Mouse (Mus musculus): ENCODE measurements around the gene Hoga1.

Hoga1 gene

DNA sequence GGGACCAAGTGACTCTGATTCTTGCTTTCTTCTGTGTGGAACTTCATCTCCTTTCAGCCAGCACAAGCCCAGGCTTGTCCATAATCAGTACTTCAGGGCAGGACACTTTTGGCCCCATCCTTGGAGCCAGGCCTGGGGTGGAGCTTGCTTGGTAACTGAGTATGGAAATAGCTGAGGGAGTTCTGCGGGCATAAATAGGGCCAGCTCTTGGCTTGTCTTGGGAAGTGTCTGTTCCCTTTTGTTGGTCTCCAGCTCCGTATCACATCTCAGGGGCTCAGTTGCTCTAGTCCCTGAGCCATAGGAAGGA lies 22.9 kb upstream of the Hoga1 start:
- DNase-seq: no peak

DNA sequence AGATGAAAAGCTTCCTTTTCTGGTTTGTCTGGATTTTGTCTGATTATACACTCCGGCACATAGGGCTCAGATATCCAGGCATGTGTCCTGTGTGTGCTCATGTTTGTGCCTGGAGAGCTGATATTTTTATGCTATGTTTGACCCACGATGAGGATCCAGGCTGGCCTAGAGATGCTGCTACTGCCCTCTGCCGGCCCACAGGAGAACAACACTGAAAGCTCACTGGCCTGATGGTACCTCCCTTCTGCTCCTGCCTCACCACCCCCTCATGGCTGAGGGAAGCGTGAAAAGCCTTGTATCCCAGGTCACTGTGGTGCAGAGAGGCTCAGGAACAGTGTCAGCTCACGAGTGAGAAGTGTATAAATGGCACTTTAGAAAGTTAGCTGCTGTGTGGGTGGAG lies 19.3 kb upstream of the Hoga1 start:
- DNase-seq: peak; percentile 85

DNA sequence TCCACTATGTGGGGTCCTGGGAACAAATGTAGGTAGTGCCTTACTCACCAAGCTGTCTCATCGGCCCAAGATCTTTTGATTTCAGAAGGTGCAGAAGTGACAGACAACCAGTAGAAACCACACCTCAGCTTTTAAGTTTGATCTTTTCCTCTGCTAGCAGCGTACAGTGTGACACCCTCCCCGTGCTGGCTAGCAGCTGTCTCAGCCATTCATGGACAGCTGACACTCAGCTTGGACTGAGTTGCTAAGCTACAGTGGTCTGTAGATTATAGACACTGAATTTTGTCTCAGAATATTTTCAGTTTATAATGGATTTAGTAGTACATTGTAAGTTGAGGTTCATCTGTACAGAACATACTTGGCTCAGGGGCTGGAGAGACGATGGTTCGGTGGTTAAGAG lies 14.3 kb upstream of the Hoga1 start:
- DNase-seq: no peak

DNA sequence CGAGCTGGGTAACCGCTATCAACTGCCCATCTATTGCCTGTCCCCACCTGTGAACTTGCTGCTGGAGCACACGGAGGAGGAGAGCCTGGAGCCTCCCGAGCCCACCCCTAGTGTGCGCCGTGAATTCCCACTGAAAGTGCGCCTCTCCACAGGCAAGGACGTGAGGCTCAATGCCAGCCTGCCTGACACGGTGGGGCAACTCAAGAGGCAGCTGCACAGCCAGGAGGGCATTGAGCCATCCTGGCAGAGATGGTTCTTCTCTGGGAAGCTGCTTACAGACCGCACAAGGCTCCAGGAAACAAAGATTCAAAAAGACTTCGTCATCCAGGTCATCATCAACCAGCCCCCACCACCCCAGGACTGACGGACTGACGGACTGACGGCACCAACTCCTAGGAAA lies 11.8 kb upstream of the Hoga1 start:
- DNase-seq: no peak

DNA sequence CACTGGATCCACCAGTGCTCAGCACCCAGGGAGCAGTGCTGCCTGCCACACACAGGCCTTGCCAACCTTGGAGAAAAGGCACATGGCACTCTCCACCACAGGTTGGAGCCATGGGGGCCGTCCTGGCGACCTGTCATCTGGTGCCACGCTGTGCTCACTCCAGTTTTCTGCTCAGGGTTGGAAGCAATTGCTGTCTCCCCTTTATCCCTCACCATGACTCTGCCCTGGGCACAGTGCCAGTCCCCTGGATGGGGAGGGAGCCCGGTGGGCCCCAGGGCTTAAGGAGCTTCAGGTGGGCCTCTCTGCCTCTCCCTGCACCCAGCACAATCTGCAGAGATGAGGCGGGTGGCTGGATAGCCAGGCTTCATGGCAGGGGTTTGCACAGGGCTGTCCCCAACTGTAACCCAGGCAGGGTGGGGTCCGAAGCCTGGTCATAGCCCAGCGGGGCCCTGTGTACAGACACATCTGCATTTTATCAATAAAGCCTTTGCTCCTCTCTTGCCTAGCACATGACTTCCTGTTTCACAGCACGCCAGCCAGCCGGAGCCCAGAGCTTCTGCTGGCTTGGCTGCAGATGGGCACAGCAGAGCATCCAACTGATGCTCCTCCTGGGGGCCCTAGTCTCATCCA lies 11.1 kb upstream of the Hoga1 start:
- DNase-seq: peak; percentile 62

DNA sequence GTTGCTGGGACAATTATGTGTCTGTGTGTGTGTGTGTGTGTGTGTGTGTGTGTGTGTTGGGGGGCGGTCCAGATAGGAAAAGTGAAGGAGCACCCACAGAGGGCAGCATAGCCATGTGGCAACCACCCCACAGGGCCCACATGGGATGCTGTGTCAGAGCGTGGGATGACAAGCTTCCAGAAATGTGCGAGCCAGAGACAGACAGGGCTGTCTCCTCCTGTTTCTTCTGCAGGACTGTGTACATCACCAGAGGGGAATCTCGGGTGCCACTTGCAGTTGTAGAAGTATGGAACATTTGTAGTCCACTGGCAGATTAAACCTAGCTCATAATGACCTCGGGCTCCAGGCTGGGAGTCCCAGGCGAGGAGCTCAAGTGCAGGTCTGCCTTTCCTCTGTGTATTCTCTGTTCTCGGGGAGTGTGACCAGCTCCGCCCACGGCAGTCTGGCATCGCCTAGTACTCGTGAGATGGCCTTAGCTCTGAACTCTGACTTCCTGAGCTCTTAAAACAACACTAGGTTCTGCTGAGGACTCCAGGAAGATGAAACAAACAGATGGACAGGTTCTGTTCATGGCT lies 10.4 kb upstream of the Hoga1 start:
- DNase-seq: no peak

DNA sequence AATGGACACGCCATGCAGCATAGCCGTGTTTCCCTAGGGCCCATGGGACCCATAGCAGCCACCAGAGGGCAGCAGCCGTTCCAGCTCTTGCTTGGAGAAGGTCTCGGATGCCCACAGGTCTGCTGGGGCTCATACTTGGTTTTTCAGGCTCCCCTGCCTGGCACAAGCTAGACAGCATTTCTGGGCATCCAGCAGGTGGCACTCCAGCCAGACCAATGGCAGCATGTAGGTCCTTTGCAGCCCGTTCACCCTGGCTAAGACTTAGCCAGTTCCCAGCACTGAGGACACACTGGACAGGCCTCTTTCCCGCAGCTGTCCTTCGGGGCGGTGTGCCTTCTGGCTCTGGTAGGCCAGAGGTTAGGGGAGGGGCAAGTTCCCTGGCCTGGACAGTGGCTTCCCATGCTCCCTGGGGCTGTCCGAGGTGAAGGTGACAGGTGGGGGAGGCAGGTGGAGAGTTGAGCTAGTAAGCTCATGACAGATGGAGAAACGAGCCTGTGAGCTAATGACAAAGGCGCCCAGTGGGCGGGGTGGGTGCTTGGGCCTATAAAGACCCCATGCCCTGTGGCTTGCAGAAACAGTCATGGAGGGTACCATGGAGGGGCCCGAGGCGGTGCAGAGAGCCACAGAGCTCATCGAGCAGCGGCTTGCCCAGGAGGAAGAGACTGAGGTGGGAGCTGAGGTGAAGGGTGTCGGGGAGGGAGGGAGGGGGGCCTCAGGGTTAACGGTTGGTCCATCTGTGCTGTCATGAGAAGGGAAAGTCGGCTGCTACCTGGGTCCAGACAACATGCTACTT lies 9.8 kb upstream of the Hoga1 start, which contains the start of gene Ankrd2:
Ankrd2 (plus strand) TSS at position 545 of the 793 bp plus-strand sequence.
- peak; percentile 95 for DNase-seq

DNA sequence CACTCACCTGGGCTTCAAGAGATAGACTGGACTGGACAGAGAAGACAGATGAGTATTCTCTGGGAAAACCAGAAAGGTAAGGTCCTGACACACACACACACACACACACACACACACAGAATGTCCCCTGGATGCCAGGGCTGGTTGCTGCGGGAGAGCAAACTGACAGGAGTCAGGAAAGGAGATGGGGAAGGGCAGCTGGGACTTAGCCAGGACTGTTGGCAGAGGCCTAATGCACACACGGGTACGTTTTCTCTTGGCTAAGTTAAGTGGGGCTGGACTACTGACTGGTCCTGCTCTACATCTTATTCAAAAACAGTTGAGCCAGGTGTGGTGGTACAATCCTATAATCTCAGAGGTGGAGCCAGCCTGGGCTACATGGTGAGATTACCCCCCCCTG lies 9.1 kb upstream of the Hoga1 start:
- no peak for DNase-seq

DNA sequence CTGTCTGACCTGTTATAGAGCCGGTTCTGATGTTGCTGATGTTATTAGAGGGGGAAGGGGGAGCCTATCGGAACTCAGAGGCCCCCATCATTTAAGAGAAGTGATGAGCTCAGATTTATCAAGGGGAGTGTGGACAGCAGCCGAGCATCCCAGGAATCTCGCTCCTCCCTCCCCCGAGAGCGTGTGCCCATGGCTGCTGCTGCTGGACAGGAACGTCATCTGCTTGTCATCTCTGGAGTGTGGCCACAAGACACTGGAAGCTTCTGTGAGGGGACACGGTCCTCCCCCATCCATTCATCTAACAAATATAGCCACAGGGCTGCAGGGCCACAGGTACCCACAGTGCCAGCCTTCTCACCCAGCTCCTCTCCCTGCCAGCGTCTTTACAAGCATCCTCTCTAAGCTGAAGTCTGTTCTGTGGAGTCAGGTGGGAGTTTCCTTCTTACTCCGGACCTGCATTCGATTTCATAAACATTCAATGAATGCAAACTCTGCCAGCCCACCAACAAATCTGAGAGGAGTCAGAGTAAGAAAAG lies 8.2 kb upstream of the Hoga1 start:
- no peak for DNase-seq

DNA sequence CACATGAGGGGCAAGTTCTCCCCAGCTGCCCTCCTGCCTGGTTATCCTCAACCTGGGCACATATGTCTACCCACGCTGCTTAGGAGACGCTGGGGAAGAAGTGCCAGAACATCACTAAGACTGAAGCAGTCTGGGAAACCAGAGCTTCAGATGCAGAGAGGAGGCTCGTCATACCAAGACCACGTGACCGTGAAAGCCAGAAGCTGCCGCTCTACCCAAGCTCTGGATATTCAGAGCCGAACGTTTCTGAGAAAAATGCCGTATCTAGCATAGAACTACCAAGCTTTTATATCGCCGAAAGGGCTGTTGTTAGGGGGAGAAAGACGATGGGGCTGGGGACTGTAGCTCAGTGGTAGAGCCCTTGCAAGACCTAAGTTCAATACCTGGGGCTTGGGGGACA lies 7.1 kb upstream of the Hoga1 start:
- DNase-seq: no peak

DNA sequence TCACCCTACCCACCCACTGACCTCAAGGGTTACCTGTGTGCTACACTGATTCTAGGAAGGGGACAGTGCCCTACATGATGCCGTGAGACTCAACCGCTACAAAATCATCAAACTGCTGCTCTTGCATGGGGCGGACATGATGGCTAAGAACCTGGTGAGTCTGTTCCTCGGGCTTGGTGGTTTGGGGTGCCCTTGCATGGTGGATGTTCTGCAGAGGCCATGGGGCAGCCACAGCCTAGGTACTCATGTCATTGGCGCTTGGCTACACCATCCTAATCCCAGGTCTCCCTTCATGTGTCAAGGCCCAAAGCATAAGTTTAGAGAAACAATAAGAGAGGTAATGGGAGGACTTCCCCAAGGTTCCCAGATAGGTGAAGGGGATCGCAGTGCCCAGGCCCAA lies 1.4 kb upstream of the Hoga1 start:
- DNase-seq: no peak

DNA sequence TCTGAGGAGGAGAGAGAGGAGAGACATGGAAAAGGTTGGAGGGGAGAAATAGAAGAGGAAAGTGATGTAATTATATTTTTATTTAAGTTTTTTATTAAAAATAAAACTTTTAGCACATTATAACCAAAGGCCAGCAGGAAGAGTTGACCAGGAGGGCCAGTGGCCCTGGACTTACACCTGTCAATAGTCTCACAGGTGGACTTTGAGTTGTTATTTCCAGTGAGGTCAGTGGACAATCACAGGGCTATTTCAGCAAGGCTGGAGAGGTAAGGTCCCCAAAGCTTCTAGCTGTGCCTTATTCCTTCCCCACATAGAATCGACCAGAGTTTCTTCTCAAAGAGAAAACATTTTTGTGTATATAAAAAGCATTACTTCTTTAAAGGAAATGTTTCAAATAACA lies 4.8 kb downstream of the Hoga1 start:
- DNase-seq: no peak

DNA sequence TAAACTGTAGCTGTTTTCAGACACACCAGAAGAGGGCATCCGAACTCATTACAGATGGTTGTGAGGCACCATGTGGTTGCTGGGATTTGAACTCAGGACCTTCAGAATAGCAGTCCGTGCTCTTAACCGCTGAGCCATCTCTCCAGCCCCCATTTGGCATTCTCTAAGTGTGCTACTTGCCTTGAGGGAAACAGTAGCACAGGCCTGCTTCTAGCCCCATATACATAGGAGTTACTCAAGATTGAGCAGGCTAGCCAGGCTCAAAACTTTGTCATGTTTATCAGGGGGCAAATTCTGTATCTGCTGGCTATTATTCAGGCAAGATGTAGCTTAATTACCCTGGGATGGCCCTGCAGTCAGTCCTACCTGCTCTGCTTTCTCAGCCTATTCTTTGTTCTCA lies 5.9 kb downstream of the Hoga1 start:
- DNase-seq: no peak

DNA sequence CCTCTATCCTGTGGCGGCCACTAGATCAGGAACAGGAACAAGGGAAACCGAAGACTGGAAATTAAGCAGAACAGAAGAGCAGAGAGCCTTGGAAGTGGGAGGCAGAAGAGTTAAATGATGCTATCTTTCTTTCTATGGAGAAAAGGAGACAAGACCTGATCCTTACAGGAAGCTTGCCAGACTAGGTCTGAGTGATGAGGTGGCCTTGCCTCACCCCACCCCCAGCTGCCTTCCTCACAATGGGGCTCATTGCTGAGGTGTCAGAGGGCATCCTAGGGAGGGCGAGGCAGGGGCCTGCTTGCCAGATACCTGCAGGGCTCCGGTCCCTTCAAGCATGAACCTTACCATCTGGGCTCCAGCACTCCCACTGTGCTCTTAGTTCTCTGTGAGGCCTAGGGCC lies 6.5 kb downstream of the Hoga1 start, which contains the start of gene 4933411K16Rik:
4933411K16Rik (plus strand) TSS at position 301 of the 400 bp plus-strand sequence.
- no peak for DNase-seq

DNA sequence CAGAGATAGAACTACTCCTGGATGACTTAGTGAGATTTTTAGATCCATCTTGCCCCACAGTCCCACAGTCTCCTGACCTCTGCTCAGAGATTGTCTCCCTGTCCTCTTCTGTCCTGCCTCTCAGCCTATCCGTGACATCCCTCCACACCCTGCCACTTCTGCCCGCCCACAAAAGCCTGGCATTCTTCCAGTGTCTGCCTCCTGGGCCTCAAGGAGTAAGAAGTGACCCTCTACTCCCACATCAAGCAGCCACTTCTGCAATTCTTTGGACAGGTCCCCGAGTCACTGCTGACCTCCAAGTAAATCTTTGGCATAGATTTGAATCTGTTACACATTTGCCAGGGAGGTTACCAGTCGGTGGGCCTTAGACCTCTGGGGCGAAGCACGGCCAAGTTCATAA lies 8.8 kb downstream of the Hoga1 start:
- DNase-seq: no peak

DNA sequence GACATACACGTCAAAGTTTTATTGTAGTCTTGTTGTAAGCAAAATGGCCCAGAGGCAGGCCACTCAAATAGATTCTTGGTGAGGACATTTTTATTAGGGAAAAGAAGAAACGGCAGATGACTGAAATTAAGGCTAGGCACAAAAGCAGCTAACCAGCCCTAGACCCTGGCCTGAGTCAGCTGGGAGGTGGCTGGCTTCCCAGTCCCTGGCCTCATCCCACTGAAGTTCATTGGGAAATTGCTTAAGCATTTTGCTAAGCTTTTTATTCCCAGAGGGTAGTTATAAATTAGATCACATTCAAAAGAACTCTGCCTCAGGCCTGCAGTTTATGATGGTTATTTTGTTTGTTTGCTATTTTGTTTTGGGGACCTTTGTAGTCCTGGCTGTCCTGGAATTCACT lies 10.5 kb downstream of the Hoga1 start:
- no peak for DNase-seq

DNA sequence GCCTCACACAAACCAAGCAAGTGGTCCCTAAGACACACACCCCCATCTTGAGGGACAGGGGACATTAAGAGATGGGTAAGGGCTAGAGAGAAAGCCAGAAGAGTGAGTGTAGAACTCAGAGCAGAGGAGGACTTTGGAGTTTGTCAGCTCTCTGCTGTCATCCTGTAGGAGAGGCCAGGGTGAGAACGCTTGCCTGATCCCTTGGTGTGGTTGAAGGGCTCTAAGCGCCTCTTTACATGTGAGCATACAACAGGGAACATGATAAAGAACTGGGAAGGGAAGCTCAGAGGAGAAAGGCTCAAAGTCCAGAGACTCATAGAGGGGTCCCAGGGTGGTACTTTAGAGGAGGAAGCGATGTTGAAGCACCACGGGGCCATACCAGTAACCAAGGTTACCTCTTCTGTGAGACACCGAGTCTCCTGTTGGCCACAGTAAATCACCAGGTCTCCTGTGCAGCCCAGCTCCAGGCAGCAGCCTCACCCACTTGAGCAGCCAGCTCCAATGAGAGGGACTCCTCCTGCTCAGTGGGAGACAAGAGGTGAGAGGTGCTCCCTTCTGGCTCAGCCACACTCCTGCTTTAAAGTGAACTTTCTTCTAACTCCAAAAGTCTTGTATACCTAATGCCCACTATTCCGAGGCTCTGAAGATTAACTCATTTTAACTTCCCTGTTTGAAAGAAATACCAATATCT lies 11.5 kb downstream of the Hoga1 start:
- no peak for DNase-seq

DNA sequence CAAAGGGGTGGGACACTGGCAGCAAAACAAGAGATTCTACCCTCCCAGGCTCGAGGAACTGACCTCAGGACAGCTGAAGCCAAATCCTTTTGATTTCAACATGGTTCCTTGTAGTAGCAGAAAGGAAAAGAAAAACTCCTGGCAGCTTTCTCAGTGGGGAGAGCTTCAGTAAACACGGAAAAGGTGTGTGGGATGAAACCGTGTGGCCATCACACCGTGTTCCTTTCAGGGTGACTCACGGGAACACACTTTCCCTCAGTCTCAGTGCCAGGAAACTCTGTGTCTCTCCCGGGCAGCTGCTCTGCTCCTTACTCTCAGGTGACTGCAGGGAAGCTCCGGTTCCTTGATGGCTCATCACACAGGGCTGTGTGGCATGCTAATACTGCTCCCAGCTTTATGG lies 13.0 kb downstream of the Hoga1 start:
- DNase-seq: no peak

DNA sequence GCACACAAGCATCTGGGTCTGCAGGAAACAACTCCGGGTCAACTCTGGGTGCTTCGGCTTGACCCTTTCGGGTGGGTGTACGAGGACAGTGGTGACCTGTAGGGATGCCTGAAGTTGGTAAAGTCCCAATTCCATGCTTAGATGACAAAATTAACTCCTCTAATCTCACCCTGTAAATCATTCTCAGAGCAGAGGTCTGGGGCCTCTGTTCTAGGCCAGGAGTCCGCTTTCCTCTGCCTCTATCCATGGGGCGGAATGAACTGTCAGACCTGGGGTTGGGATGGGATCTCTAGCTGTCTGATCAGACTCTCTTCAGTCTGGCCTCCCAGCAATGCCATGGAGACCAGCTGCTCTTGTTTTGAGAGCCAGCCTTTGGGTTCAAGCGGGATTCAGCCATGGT lies 16.0 kb downstream of the Hoga1 start:
- DNase-seq: no peak

DNA sequence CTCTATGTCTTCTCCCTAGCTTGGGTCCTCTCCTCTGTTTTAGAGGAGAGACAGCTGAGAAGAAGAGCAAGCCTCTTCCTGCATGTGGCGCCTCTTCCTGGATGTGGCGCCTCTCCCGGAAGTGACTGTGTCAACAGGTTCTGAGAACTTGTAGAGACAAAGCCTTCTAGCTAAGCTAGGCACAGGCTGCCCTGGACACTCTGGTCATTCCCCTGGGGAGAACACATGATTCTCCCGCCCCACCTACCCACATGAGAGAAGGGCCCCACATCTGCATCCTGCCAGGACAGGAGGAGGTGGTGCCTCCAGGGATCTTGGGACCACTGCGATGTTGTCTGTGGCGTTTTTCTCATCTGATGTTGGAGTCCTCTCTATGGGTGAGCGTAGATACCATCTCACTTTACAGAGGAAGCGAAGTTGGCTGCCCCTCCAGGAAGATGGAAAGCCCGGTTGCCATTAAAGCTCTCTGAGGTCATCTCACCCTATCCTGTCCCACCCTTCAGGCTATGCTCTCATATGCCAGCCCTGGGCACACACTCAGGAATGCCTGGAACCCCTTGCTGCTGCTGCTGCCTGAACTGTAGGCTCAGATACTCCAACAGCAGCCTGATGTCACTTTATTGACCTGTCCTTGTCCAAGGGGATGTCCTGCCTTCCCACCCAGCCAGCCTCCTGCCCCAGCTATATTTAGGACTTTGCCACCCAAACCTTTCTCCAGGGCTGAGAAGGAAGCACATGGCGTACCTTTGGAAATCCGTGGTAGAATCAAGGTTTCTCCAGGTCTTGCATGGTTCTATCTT lies 23.2 kb downstream of the Hoga1 start:
- DNase-seq: no peak

DNA sequence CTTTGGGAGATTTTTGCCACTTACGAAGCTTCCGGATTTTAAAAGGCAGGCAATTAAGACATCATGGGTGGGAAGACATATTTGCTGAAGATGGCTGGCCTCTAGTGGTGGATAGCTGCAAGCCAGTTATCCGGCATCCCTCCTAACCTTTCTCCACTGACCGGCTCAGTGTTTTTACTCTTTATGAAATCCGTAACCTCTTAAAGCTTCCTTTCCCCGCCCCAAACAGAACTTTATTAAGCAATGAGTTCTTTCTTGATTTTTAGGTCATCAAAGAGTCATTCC lies 23.8 kb downstream of the Hoga1 start:
- DNase-seq: no peak

DNA sequence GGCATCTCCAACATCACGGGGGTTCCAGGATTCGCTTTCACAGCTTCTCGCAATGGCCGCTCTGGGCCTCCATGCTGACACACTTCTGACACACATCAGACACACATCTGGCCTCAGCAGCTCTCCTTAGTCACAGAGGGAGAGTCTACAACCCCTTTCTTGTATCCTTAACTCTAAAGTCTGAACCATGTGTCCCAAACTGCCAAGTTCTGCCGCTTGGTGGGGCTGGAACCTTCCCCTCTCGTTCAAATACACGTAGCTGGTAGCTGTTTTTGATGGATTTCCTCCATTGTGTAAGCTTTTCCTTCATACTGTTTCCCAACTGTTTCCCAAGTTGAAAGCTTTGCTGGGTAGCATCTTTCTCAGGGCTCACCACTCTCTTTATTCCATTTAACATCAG lies 25.8 kb downstream of the Hoga1 start:
- DNase-seq: no peak
